Mouse (Mus musculus): Measurements from ENCODE around the gene Tigd2.

GRCm38 (mm10) chr6:59250536-59250935, 41.9 kb downstream of the Tigd2 start:
- TF ChIP-seq CTCF (IDR thresholded peaks at IDR 0.05; ENCODE audit: low read depth): no peak
- no peak for TF ChIP-seq EP300 (optimal IDR thresholded peaks at IDR 0.05)
